Mouse (Mus musculus) B cell, adult 2 months (primary cell): ENCODE results near the gene Trh.
A peak's percentile ranks its signal among the peaks of the same experiment; 100 is the strongest.

ENCODE experiments used
- DNase-seq, 2 experiments: peaks; one replicate each; pipeline ENCODE4 v3.0.0; 2022

Trh gene

GRCm38 (mm10) chr6:92221604-92222003, 22.8 kb downstream of the Trh start:
- no peak for DNase-seq

GRCm38 (mm10) chr6:92219445-92219844, 25.0 kb downstream of the Trh start:
- peak; percentile 56 to 57 for DNase-seq

DNA sequence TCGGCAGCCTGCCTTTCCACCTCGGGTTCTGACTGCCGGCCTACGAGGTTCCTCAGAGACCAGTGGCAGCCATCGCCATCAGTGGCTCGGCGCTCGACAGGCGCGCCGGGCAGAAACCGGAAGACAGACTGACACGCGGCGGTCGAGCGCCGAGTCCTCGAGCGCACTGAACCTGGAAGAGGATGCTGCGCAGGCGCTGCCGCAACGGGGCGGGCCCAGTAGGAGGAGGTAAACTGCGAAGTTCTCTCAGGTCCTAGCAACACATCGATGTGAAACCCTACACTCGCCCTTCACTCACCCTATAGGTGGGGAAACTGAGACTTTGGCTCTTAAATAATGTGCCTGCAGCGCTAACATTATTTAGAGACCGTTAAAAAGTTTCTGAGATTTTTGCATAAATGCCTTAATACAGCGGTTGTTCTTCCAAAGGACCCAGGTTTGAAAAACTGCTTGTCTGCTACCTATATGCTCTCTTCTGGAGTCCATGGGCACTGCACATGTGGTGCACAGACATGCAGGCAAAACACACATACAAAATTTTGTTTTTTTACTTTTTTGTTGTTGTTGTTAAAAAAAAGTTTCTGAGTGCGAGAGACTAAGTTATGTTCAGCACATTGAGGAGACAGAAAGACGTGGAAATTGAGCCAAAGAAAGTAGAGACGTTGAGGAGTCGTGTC, 29.5 kb downstream of the Trh start, which contains the start of gene Rbsn:
Rbsn (minus strand) TSS at position 153 of the 677 bp plus-strand sequence.
- peak; percentile 93 for DNase-seq

GRCm38 (mm10) chr6:92214055-92214772, 30.2 kb downstream of the Trh start:
- DNase-seq, result peak in 1 of 2 experiments; percentile 31

GRCm38 (mm10) chr6:92199414-92199813, 45.0 kb downstream of the Trh start:
- DNase-seq, result no peak
